In genomic region chr6:90751624-90752023, GRCm38 (mm10) we compare ENCODE assay signal across 17 mouse cellular contexts.
DNase-seq lines count a peak whose midpoint lies in the region; ATAC-seq and TF ChIP-seq lines count a peak whose summit lies in the region.
"Had no signal": no experiment of that assay in that cellular context is flagged by ENCODE, and none has a peak within 500 bp of the region (broad histone marks: within the 10 kb centered on the region; RNA-seq: fewer than 3 reads in every experiment).

No protein-coding gene starts in this region.

- no peak overlapping the region for H3K4me2 ChIP-seq in heart, embryonic 13.5 days
- 0 out of 2 replicates have a peak overlapping the region, but pooled peaks have one; percentile 2 for H3K4me2 ChIP-seq in liver, postnatal 0 days (ENCODE audit: low read depth, low read length)
- H3K4me2 ChIP-seq: forebrain, embryonic 15.5 days; hindbrain, embryonic 13.5 days; neural tube, embryonic 12.5 days had no signal

- no peak for TF ChIP-seq CTCF in heart, adult 2 months (IDR thresholded peaks at IDR 0.05)
- TF ChIP-seq CTCF in liver, postnatal 0 days (IDR thresholded peaks at IDR 0.05; ENCODE audit: low read depth), result no peak

- ATAC-seq in heart, embryonic 13.5 days (ENCODE audit: extremely low read depth, insufficient number of reproducible peaks, low FRiP score, low TSS enrichment), result no peak
- ATAC-seq in common myeloid progenitor, adult 5-6 weeks (replicated peaks; ENCODE audit: low read depth, poor library complexity, severe bottlenecking), result peak; percentile 66
- ATAC-seq in liver, postnatal 0 days, result no peak
- ATAC-seq: forebrain, embryonic 15.5 days; intestine, embryonic 16.5 days had no signal

- no peak for DNase-seq in heart, adult 2 months
- DNase-seq in 416B (ENCODE audit: low read depth), result peak; percentile 68
- no peak for DNase-seq in liver, postnatal 0 days
- DNase-seq in kidney, postnatal 25 days, result no peak
- no peak for DNase-seq in left cerebral cortex, adult 9 months (ENCODE audit: low spot score in 2 of 2)
- DNase-seq in testis, postnatal 14 days (ENCODE audit: low spot score), result no peak
- DNase-seq: adrenal gland, adult 2 months; cerebellum, adult 9-10 months; embryo, embryonic 11 days; gastrocnemius, adult 2 months; right cerebral cortex, postnatal 4 days had no signal

- TF ChIP-seq EP300 in heart, adult 2 months (IDR thresholded peaks at IDR 0.05; ENCODE audit: insufficient read depth, low read depth, low read length), result no peak
- TF ChIP-seq EP300 in liver, postnatal 0 days (IDR thresholded peaks at IDR 0.05; ENCODE audit: low read depth), result no peak

- no peak for TF ChIP-seq POLR2A in heart, adult 2 months (IDR thresholded peaks at IDR 0.05; ENCODE audit: insufficient read depth, low read depth, low read length)

- intact Hi-C loops in heart, adult 2 months (cut with DNase I), result no loop called here

- peaks cover 68% of the 10 kb centered on the region for H3K4me1 ChIP-seq in heart, embryonic 13.5 days
- H3K4me1 ChIP-seq in heart, adult 2 months (ENCODE audit: control insufficient read depth, insufficient read depth, low read length), result peaks cover 5% of the 10 kb centered on the region
- H3K4me1 ChIP-seq in liver, postnatal 0 days (ENCODE audit: insufficient read depth), result peaks cover 50% of the 10 kb centered on the region
- H3K4me1 ChIP-seq: neural tube, embryonic 12.5 days had no signal

- no peaks in the 10 kb centered on the region for H3K9me3 ChIP-seq in heart, embryonic 13.5 days
- no peaks in the 10 kb centered on the region for H3K9me3 ChIP-seq in liver, postnatal 0 days (ENCODE audit: low read length)
- H3K9me3 ChIP-seq: forebrain, embryonic 15.5 days; hindbrain, embryonic 13.5 days; neural tube, embryonic 12.5 days had no signal

- WGBS in heart, embryonic 13.5 days, result 55% methylated on average over 3 of the region's 3 CpGs
- 71% methylated on average over 3 of the region's 3 CpGs for WGBS in heart, adult 2 months
- WGBS in liver, postnatal 0 days (ENCODE audit: insufficient replicate concordance), result 47% methylated on average over 3 of the region's 3 CpGs

- no peak overlapping the region for H3K4me3 ChIP-seq in heart, embryonic 13.5 days
- no peak overlapping the region for H3K4me3 ChIP-seq in heart, adult 2 months
- H3K4me3 ChIP-seq in liver, postnatal 0 days (ENCODE audit: low read depth, low read length), result no peak overlapping the region
- H3K4me3 ChIP-seq: forebrain, embryonic 15.5 days; gastrocnemius, adult 2 months; hindbrain, embryonic 13.5 days; neural tube, embryonic 12.5 days had no signal

- H3K9ac ChIP-seq in heart, embryonic 13.5 days, result no peak overlapping the region
- no peak overlapping the region for H3K9ac ChIP-seq in heart, adult 2 months (ENCODE audit: low read depth, low read length)
- H3K9ac ChIP-seq in liver, postnatal 0 days (replicated peaks), result no peak overlapping the region
- H3K9ac ChIP-seq: forebrain, embryonic 15.5 days; hindbrain, embryonic 13.5 days; neural tube, embryonic 12.5 days had no signal

- H3K27me3 ChIP-seq in heart, embryonic 13.5 days (replicated peaks), result no peaks in the 10 kb centered on the region
- H3K27me3 ChIP-seq in heart, adult 2 months (ENCODE audit: control insufficient read depth, insufficient read depth, low read length), result no peaks in the 10 kb centered on the region
- H3K27me3 ChIP-seq in liver, postnatal 0 days (ENCODE audit: insufficient read depth, low read length), result no peaks in the 10 kb centered on the region
- H3K27me3 ChIP-seq: forebrain, embryonic 15.5 days; hindbrain, embryonic 13.5 days; neural tube, embryonic 12.5 days had no signal

- H3K27ac ChIP-seq in heart, embryonic 13.5 days (replicated peaks), result 0 out of 2 replicates have a peak overlapping the region, but pooled peaks have one; percentile 9
- no peak overlapping the region for H3K27ac ChIP-seq in heart, adult 2 months
- H3K27ac ChIP-seq in liver, postnatal 0 days (ENCODE audit: low read depth), result peak overlapping the region; percentile 18; the same call in 1 of the 2 replicates
- H3K27ac ChIP-seq: forebrain, embryonic 15.5 days; gastrocnemius, adult 2 months; hindbrain, embryonic 13.5 days; neural tube, embryonic 12.5 days had no signal

- no peaks in the 10 kb centered on the region for H3K79me2 ChIP-seq in heart, adult 2 months (replicated peaks; ENCODE audit: control insufficient read depth, insufficient read depth, low read length)

- no peaks in the 10 kb centered on the region for H3K36me3 ChIP-seq in heart, embryonic 13.5 days
- no peaks in the 10 kb centered on the region for H3K36me3 ChIP-seq in heart, adult 2 months (ENCODE audit: control insufficient read depth, insufficient read depth, low read length)
- no peaks in the 10 kb centered on the region for H3K36me3 ChIP-seq in liver, postnatal 0 days (replicated peaks; ENCODE audit: insufficient read depth, low read length)
- H3K36me3 ChIP-seq: forebrain, embryonic 15.5 days; neural tube, embryonic 12.5 days had no signal
